Mouse (Mus musculus) midbrain, embryonic 11.5 days (tissue): ENCODE data around the gene Gm281. TPM values are rescaled to one million over a fixed set of nuclear protein-coding genes. Genes with fewer than 3 reads are reported as not detected.
"Not testable (repeated sequence)": the region's sequence is repeated elsewhere in the genome, so short reads cannot be mapped to it uniquely, and the experiment has no call there.

Source experiments
- ATAC-seq: fragments of 200-750 bp; cut with Nextera tagmentation; 2 replicates; pipeline ENCODE4 v1.8.0; 2017; ENCODE audit warnings: moderate TSS enrichment, moderate library complexity; ENCODE audit not compliant: low FRiP score
- DNase-seq: peaks from one replicate; pipeline ENCODE4 v3.0.0; 2015; ENCODE audit warnings: low spot score; ENCODE audit errors: missing footprints
- H3K27ac ChIP-seq: fragments of 300-500 bp; sonication (generic); 2 replicates; pipeline ENCODE4 v1.5.1; 2014; ENCODE audit warnings: low read depth, low read length
- H3K27me3 ChIP-seq: fragments of 300-500 bp; sonication (generic); 2 replicates; pipeline ENCODE4 v1.6.1; 2014; ENCODE audit warnings: mild to moderate bottlenecking, low read length, moderate library complexity, mixed read lengths; ENCODE audit not compliant: control insufficient read depth, insufficient read depth
- H3K36me3 ChIP-seq: fragments of 300-500 bp; sonication (generic); 2 replicates; pipeline ENCODE4 v1.6.1; 2014; ENCODE audit warnings: mild to moderate bottlenecking, low read length, moderate library complexity, mixed read lengths; ENCODE audit not compliant: control insufficient read depth, insufficient read depth
- H3K4me1 ChIP-seq: fragments of 300-500 bp; sonication (generic); 2 replicates; pipeline ENCODE4 v1.6.1; 2014; ENCODE audit warnings: low read length; ENCODE audit not compliant: control insufficient read depth, insufficient read depth
- H3K4me2 ChIP-seq: fragments of 300-500 bp; sonication (generic); 2 replicates; pipeline ENCODE4 v1.6.1; 2014; ENCODE audit warnings: mild to moderate bottlenecking, moderate library complexity
- H3K4me3 ChIP-seq: fragments of 300-500 bp; sonication (generic); 2 replicates; pipeline ENCODE4 v1.5.1; 2014; ENCODE audit warnings: low read depth, low read length
- H3K9ac ChIP-seq: fragments of 300-500 bp; sonication (generic); 2 replicates; pipeline ENCODE4 v1.6.1; 2014; ENCODE audit warnings: low read length
- H3K9me3 ChIP-seq: fragments of 300-500 bp; sonication (generic); 2 replicates; pipeline ENCODE4 v1.6.1; 2016; ENCODE audit warnings: low read length; ENCODE audit not compliant: control insufficient read depth
- WGBS: fragments of 180-500 bp; shearing (Covaris S2); extraction: QIAGEN DNeasy Blood & Tissue Kit; methylation state at CpG from one replicate; pipeline ENCODE4 v1.1.7; 2014; 5-methylcytosine and 5-hydroxymethylcytosine counted together
- polyA plus RNA-seq: library from polyadenylated mRNA; unstranded; fragments of >200 nt; fragmentation: Nextera tagmentation; extraction: Ambion mirVana; gene quantifications from 2 replicates; pipeline ENCODE4 v1.2.1, GENCODE M21; 2014

The Gm281 gene
- polyA plus RNA-seq: not detected in 2 replicates

DNA sequence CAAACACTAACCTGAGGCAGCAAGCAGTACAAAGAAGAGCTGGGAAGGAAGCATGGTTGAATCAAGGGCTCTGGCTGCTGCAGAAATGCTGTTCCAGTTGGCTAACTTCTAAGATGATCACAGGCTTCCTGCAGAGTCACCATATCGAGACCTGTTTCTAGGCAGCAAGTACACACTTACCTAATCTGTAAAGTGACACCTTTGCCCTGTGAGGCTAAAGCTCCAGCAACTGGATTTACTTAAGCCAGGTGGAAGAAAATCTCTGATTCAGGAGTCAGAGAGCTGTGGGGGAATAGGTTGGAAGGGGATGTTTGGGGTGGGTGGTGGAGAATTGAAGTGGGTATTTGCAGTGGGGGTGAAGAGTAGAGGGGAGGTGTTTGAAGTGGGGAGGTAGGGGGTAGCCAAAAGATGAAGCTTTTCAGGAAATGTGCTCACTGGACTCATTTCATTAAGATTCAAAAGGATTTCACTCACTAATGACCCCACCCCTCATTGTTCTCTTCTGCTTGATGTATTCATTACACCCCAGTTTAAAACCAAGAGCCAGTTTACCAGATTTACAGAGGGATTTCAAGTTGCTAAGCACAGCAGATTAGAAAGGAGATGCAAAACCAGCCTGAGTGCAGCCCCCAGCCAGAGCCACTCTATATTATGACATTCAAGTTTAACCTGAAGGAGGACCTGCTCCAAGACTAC is at the start of gene Gm281:
TSS of gene Gm281 (minus strand) at position 92 of the 696 bp plus-strand sequence.
- Histone ChIP-seq H3K27me3 (no peaks in the 10 kb centered on the region), H3K27ac (no peak within 1 kb of the TSS), H3K9me3 (no peaks in the 10 kb centered on the region), H3K9ac (no peak within 1 kb of the TSS), H3K4me3 (no peak within 1 kb of the TSS), H3K4me2 (no peak within 1 kb of the TSS), H3K36me3 (no peaks in the 10 kb centered on the region), H3K4me1 (no peaks in the 10 kb centered on the region)
- no peak for ATAC-seq
- 33% methylated on average over 1 of the region's 1 CpGs for WGBS
- DNase-seq: no peak

DNA sequence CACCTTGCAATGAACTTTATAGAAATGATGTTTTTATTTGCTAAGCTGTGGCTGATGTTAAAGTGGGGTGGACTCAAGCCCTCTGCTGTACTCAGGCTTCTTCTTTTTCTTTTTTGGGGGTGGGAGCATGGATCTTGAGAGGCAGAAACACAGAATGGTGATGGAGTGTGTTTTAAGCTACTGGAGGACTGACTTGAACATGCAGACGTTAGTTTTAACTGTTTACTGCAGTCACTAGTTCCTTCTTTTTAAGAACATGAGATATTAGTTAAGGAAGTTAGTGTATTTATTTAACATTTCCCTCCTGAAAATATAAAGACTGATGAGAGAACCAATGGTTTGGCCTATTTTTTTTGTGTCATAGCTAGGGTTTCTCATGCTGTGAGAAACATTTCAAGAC is 49.2 kb upstream of the Gm281 start:
- no peak for DNase-seq
- no peak for ATAC-seq
- WGBS: 84% methylated on average over 1 of the region's 1 CpGs
- Histone ChIP-seq H3K27me3 (no peaks in the 10 kb centered on the region), H3K4me3 (no peak overlapping the region), H3K4me1 (peaks cover 9% of the 10 kb centered on the region; the same call in 1 of the 2 replicates), H3K9ac (no peak overlapping the region), H3K9me3 (no peaks in the 10 kb centered on the region), H3K4me2 (no peak overlapping the region), H3K27ac (no peak overlapping the region), H3K36me3 (no peaks in the 10 kb centered on the region)

- DNase-seq: no peak
- Histone ChIP-seq H3K9ac (no peak overlapping the region), H3K36me3 (no peaks in the 10 kb centered on the region), H3K27me3 (no peaks in the 10 kb centered on the region), H3K4me1 (peaks cover 9% of the 10 kb centered on the region; the same call in 1 of the 2 replicates), H3K9me3 (no peaks in the 10 kb centered on the region), H3K4me3 (no peak overlapping the region), H3K27ac (no peak overlapping the region), H3K4me2 (no peak overlapping the region)
- ATAC-seq: no peak
- 88% methylated on average over 6 of the region's 6 CpGs for WGBS
These were observed 48.2 kb upstream of the Gm281 start for GRCm38 (mm10) chr14:13962476-13962875.

GRCm38 (mm10) chr14:13961401-13962112 is 47.3 kb upstream of the Gm281 start, which contains the start of the genes Atxn7 and Thoc7:
Atxn7 (plus strand) TSS chr14:13961440.
Thoc7 (minus strand) TSS chr14:13961852.
- peak; percentile 74 for ATAC-seq
- WGBS: 5% methylated on average over 49 of the region's 56 CpGs

DNA sequence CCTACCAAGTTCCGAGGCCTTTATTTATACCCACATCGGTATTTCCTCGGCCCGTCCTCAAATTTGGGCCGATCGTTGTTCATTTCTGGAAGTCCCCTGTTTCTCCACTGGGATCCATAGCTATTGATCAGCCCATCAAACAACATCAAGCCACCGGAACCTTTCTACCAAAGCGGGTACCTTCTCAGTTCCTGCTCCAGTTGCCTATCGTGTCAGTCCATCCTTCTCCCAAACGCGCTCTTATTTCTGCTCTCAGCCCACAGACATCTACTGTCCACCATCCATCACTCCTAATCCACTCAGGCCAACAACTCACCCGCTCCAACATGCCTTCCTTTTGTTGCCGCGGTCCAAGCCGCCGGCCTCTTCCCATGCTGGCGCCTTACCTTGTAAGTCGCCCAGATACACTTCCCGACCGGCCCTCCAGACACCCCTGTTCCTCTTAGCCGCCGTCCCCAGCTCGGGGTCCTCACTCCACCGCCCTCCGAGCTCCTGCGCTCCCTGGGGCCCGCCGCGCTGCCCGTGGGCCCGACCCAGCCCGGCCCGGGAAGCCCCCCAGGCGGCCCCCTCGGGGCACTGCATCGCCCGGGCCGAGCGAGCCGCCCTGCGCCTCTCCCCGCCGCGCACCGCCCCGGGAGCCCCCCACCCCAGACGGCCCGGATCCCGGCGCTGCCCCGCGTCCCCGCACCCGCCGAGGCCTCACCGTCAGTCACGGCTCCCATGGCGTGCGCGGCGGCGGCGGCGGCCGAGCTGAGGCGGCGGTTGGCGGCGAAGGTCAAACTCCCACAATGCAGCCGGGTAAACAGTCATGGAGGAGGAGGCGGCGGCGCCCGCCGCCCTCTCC is 46.4 kb upstream of the Gm281 start:
- Histone ChIP-seq H3K9ac (peak overlapping the region; percentile 98), H3K4me3 (peak overlapping the region; percentile 87), H3K4me2 (peak overlapping the region; percentile 52), H3K27ac (peak overlapping the region; percentile 83), H3K27me3 (no peaks in the 10 kb centered on the region), H3K36me3 (no peaks in the 10 kb centered on the region), H3K9me3 (no peaks in the 10 kb centered on the region), H3K4me1 (peaks cover 9% of the 10 kb centered on the region; the same call in 1 of the 2 replicates)
- peak; percentile 97 for DNase-seq
- ATAC-seq: peak; percentile 92
- WGBS: under 1% methylated on average over 44 of the region's 75 CpGs

More at GRCm38 (mm10) chr14:13961401-13962112, 47.3 kb upstream of the Gm281 start, which contains the start of the genes Atxn7 and Thoc7:
- DNase-seq: peak; percentile 94
- H3K9me3 ChIP-seq: no peaks in the 10 kb centered on the region
- H3K4me1 ChIP-seq: peaks cover 9% of the 10 kb centered on the region; the same call in 1 of the 2 replicates
- no peaks in the 10 kb centered on the region for H3K36me3 ChIP-seq
- peak within 1 kb of the TSS; percentile 98 for H3K9ac ChIP-seq
- peak within 1 kb of the TSS; percentile 83 for H3K27ac ChIP-seq
- H3K4me2 ChIP-seq: peak within 1 kb of the TSS; percentile 67
- H3K27me3 ChIP-seq: no peaks in the 10 kb centered on the region
- peak within 1 kb of the TSS; percentile 87 for H3K4me3 ChIP-seq

GRCm38 (mm10) chr14:13960079-13960478 is 45.8 kb upstream of the Gm281 start:
- Histone ChIP-seq H3K27me3 (no peaks in the 10 kb centered on the region), H3K27ac (peak overlapping the region; percentile 83; the same call in 1 of the 2 replicates), H3K9ac (peak overlapping the region; percentile 98), H3K4me1 (peaks cover 9% of the 10 kb centered on the region; the same call in 1 of the 2 replicates), H3K4me3 (peak overlapping the region; percentile 87), H3K36me3 (no peaks in the 10 kb centered on the region), H3K9me3 (no peaks in the 10 kb centered on the region), H3K4me2 (peak overlapping the region; percentile 52)
- DNase-seq (no peak), ATAC-seq (peak; percentile 54)
- WGBS: 0% methylated on average over 9 of the region's 9 CpGs

GRCm38 (mm10) chr14:13952151-13952550 is 37.9 kb upstream of the Gm281 start:
- not testable (repeated sequence) for H3K27ac ChIP-seq, H3K4me1 ChIP-seq, H3K27me3 ChIP-seq, H3K4me2 ChIP-seq, H3K4me3 ChIP-seq, H3K9ac ChIP-seq, DNase-seq, H3K9me3 ChIP-seq, ATAC-seq
- H3K36me3 ChIP-seq: peaks cover 17% of the 10 kb centered on the region; the same call in 1 of the 2 replicates
- WGBS: 99% methylated on average over 3 of the region's 3 CpGs

DNA sequence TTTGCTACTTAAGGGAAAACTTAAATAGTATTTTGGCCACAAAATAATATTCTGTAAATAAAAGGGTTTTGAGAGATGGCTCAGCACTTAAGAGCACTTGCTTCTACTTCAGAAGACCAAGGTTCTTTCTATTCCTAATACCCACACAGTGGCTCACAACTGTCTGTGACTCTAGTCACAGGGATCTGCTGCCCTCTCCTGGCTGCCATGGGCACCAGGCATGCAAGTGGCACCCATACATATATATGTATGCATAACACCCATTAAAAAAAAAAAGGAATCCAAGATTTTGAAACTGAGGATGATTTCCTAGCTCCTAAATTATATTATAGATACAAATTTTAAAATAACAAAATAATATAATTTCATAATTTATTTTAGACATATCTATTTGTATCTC is 36.1 kb upstream of the Gm281 start:
- H3K4me3 ChIP-seq: no peak overlapping the region
- DNase-seq (no peak), ATAC-seq (peak; percentile 78; the same call in 1 of the 2 replicates)
- no peak overlapping the region for H3K9ac ChIP-seq
- H3K27me3 ChIP-seq: no peaks in the 10 kb centered on the region
- H3K27ac ChIP-seq: no peak overlapping the region
- H3K4me1 ChIP-seq: no peaks in the 10 kb centered on the region
- peaks cover 17% of the 10 kb centered on the region; the same call in 1 of the 2 replicates for H3K36me3 ChIP-seq
- no peak overlapping the region for H3K4me2 ChIP-seq
- H3K9me3 ChIP-seq: no peaks in the 10 kb centered on the region
